Mouse (Mus musculus) erythroblast, embryonic 14.5 days (primary cell): ENCODE measurements around the gene Pnpla1. TPM values are rescaled to one million over a fixed set of nuclear protein-coding genes. Genes with fewer than 3 reads are reported as not detected.

Experiments used
- H3K27me3 ChIP-seq: 2 replicates; pipeline ENCODE4 v1.6.1; 2012; ENCODE audit warnings: inconsistent platforms; ENCODE audit not compliant: control insufficient read depth
- H3K36me3 ChIP-seq: 2 replicates; pipeline ENCODE4 v1.6.1; 2012; ENCODE audit warnings: mild to moderate bottlenecking, inconsistent platforms; ENCODE audit not compliant: control insufficient read depth
- H3K4me1 ChIP-seq: 2 replicates; pipeline ENCODE4 v1.6.1; 2012; ENCODE audit warnings: inconsistent platforms; ENCODE audit not compliant: control insufficient read depth
- H3K4me3 ChIP-seq: replicated peaks from 2 replicates; pipeline ENCODE3; 2012; ENCODE audit warnings: moderate library complexity, mild to moderate bottlenecking, inconsistent platforms
- H3K9me3 ChIP-seq: 2 replicates; pipeline ENCODE4 v1.6.1; 2012; ENCODE audit warnings: low read length, inconsistent platforms, mixed read lengths; ENCODE audit not compliant: control insufficient read depth
- GATA1 ChIP-seq: IDR thresholded peaks from 2 replicates; pipeline ENCODE4 v1.6.1; 2012; ENCODE audit warnings: low read length, inconsistent platforms, mixed read lengths
- TAL1 ChIP-seq: IDR thresholded peaks from 3 replicates; pipeline ENCODE4 v1.6.1; 2012; ENCODE audit warnings: low read length, inconsistent platforms, mixed read lengths
- polyA plus RNA-seq: library from polyadenylated mRNA; stranded (reverse); fragments of >175 nt; gene quantifications from 2 replicates; pipeline ENCODE4 v1.2.3, GENCODE M21; 2012

The Pnpla1 gene
- polyA plus RNA-seq, 1 experiment, result not detected

GRCm38 (mm10) chr17:28922096-28922495 is 63.9 kb downstream of the Pnpla1 start:
- peaks cover 4% of the 10 kb centered on the region for H3K27me3 ChIP-seq
- TF ChIP-seq GATA1, result no peak
- no peak for TF ChIP-seq TAL1
- no peaks in the 10 kb centered on the region for H3K36me3 ChIP-seq
- peaks cover 16% of the 10 kb centered on the region for H3K4me1 ChIP-seq
- no peak overlapping the region for H3K4me3 ChIP-seq
- H3K9me3 ChIP-seq, result no peaks in the 10 kb centered on the region

- no peaks in the 10 kb centered on the region for H3K36me3 ChIP-seq
- TF ChIP-seq GATA1 (no peak), TAL1 (no peak)
- H3K9me3 ChIP-seq, result no peaks in the 10 kb centered on the region
- H3K4me1 ChIP-seq, result peaks cover 45% of the 10 kb centered on the region
- H3K4me3 ChIP-seq, result no peak overlapping the region
- peaks cover 4% of the 10 kb centered on the region for H3K27me3 ChIP-seq
These were observed 66.9 kb downstream of the Pnpla1 start for GRCm38 (mm10) chr17:28924957-28925595.

DNA sequence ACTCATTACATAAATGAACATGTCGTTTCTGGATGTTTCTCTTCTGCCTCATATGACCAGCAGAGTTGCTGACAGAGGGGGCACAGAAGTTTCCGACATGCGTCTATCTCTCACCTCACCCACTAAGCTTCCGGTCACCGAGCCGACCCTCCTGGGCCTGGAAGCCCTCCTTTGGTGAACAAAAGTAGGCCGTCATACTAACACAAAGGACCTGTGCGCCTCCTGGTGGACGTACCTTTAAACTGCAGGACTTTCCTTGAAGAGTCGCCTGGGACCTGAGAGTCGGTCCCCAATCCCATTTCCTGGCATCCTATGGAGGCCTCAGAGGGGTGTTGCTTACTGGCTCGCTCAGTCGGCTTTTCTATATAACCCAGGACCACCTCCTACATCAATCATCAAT is 68.2 kb downstream of the Pnpla1 start:
- no peak for TF ChIP-seq TAL1
- TF ChIP-seq GATA1, result no peak
- H3K9me3 ChIP-seq, result no peaks in the 10 kb centered on the region
- H3K36me3 ChIP-seq, result no peaks in the 10 kb centered on the region; the same call in 1 of the 2 replicates
- no peak overlapping the region for H3K4me3 ChIP-seq
- H3K27me3 ChIP-seq, result peaks cover 4% of the 10 kb centered on the region
- peaks cover 53% of the 10 kb centered on the region for H3K4me1 ChIP-seq

DNA sequence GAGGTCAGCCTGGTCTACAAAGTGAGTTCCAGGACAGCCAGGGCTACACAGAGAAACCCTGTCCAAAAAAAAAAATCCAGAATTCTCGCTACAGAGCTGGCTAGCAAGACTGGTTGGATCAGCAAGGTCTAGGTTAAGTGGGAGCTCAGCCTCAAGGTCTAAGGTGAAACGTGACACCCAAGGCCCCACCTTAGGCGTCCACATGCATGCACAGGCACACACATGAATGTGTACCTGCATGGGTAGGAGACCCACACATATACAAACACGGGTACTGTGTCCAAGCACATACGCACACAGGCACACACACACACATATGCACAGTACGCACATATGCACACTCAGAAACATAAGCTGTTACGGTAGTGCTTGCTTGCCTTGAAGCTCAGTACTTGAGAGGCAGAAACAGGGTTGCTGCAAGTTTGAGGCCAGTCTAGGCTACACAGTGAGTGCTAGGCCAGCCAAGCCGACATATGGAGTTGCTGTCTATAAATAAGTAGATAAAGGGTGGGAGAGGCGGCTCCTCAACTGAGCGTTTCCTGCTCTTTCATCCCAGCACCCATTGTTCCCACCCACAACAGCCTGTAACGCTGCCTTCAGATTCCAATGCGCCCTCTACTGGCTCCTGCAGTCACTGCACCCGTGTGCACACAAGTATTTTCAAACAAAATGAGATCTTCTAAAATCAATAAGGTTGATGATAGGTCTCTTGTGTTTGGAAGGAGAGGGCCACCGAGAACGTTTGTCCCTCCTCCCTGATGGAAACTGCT is 68.8 kb downstream of the Pnpla1 start:
- Histone ChIP-seq H3K36me3 (peaks cover 6% of the 10 kb centered on the region), H3K4me1 (peaks cover 60% of the 10 kb centered on the region), H3K4me3 (peak overlapping the region; percentile 1), H3K27me3 (peaks cover 4% of the 10 kb centered on the region), H3K9me3 (peaks cover 5% of the 10 kb centered on the region; the same call in 1 of the 2 replicates)
- TF ChIP-seq TAL1 (no peak), GATA1 (no peak)

DNA sequence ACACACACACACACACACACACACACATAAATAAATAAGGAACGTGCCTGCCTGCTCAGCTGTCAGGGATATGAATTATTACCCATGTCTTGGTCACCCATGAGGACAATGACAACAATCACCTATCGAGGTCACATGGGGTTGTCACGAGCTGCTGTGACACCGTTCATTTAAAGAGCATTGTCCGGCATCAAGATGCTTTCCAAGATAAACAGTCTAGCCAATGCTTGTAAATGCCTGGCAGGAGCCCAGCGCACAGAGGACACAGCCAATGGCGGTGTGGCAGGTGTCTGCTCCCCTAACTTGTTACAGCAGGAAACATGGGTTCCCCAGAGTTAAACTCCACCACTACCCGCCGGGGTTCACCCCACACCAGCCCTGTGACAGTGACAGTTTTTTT is 69.8 kb downstream of the Pnpla1 start:
- H3K36me3 ChIP-seq, result peaks cover 8% of the 10 kb centered on the region
- H3K4me1 ChIP-seq, result peaks cover 67% of the 10 kb centered on the region
- TF ChIP-seq TAL1, result no peak
- no peak for TF ChIP-seq GATA1
- H3K27me3 ChIP-seq, result peaks cover 4% of the 10 kb centered on the region
- H3K9me3 ChIP-seq, result peaks cover 5% of the 10 kb centered on the region; the same call in 1 of the 2 replicates
- H3K4me3 ChIP-seq, result no peak overlapping the region

DNA sequence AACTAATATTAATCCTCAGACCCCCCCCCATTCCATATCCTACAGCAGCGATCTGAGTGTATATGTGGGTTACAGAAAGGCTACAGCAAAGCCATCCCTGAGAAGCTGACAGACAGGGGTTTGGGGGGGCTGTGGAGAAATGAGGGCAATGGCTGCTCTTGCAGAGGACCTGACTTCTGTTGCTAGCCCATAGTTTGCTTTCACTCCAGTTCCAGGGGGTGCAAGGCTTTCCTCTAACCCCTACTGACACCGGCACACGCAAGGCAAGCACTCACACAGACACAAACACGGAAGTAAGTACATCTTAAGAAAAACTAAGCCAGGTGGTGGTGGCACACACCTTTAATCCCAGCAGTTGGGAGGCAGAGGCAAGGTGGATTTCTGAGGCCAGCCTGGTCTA is 71.2 kb downstream of the Pnpla1 start:
- H3K4me1 ChIP-seq, result peaks cover 71% of the 10 kb centered on the region
- TF ChIP-seq GATA1, result no peak
- TF ChIP-seq TAL1, result no peak
- H3K9me3 ChIP-seq, result peaks cover 5% of the 10 kb centered on the region; the same call in 1 of the 2 replicates
- H3K4me3 ChIP-seq, result no peak overlapping the region
- H3K36me3 ChIP-seq, result peaks cover 8% of the 10 kb centered on the region
- H3K27me3 ChIP-seq, result peaks cover 4% of the 10 kb centered on the region

- H3K36me3 ChIP-seq, result peaks cover 8% of the 10 kb centered on the region
- TF ChIP-seq TAL1 (peak; percentile 91), GATA1 (peak; percentile 73)
- peaks cover 5% of the 10 kb centered on the region; the same call in 1 of the 2 replicates for H3K9me3 ChIP-seq
- H3K4me3 ChIP-seq, result peak overlapping the region; percentile 58
- H3K4me1 ChIP-seq, result peaks cover 76% of the 10 kb centered on the region
- H3K27me3 ChIP-seq, result no peaks in the 10 kb centered on the region
These were observed 72.3 kb downstream of the Pnpla1 start for GRCm38 (mm10) chr17:28930392-28931074.

DNA sequence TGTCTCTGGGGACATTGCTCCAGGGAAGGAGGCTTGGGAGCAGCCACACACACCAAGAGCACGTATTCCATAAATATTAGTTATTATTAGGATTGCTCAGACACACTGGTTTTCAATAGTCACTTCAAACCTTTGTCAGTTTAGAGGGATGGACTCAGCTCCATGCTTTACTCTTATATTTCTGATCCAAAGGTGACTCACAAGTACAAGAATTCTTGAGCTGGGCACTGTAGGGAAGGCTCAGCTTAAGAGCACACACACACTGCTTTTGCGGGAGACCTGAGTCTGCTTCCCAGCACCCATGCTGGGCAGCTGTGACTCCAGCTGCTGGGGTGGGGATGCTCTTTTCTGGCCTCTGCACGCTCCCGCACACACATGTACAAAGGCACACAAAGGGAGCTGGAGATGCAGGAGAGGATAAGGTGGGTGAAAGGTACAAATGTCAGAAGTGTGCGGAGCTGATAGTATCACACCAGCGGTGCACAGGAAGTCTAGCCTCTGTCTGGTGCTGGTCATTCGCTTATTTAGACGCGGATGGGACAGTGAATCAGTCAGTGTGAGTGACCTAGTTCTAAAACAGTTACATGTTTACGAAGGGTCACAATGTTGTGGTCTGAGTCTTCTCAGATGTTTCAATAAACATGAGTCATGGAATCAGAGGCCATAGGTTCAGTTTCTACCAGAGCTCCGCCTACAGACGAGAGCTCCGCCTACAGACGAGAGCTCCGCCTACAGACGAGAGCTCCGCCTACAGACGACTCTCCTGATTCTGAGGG is 73.4 kb downstream of the Pnpla1 start:
- H3K9me3 ChIP-seq, result peaks cover 8% of the 10 kb centered on the region
- H3K4me3 ChIP-seq, result peak overlapping the region; percentile 23
- peaks cover 81% of the 10 kb centered on the region for H3K4me1 ChIP-seq
- no peaks in the 10 kb centered on the region for H3K27me3 ChIP-seq
- peaks cover 8% of the 10 kb centered on the region for H3K36me3 ChIP-seq
- TF ChIP-seq TAL1 (no peak), GATA1 (no peak)

- H3K4me3 ChIP-seq, result no peak overlapping the region
- peaks cover 14% of the 10 kb centered on the region for H3K9me3 ChIP-seq
- no peaks in the 10 kb centered on the region for H3K27me3 ChIP-seq
- H3K36me3 ChIP-seq, result peaks cover 8% of the 10 kb centered on the region
- peaks cover 79% of the 10 kb centered on the region for H3K4me1 ChIP-seq
- TF ChIP-seq TAL1, result no peak
- TF ChIP-seq GATA1, result no peak
These were observed 74.1 kb downstream of the Pnpla1 start for GRCm38 (mm10) chr17:28932274-28932673.
